Mouse (Mus musculus): Measurements from ENCODE around the gene Ggact. TPM values are rescaled to one million over a fixed set of nuclear protein-coding genes. Genes with fewer than 3 reads are reported as not detected.

Ggact gene
- polyA plus RNA-seq, 1 experiment from 2014 or later = 10.8 TPM

- no peak for ATAC-seq (ENCODE audit: low FRiP score, low read depth)
- no peaks in the 10 kb centered on the region for H3K36me3 ChIP-seq
- no peak overlapping the region for H3K27ac ChIP-seq (replicated peaks)
- H3K27me3 ChIP-seq = no peaks in the 10 kb centered on the region
- H3K4me3 ChIP-seq = no peak overlapping the region
- H3K4me1 ChIP-seq (replicated peaks) = no peaks in the 10 kb centered on the region
- no peak overlapping the region for H3K9ac ChIP-seq
- H3K4me2 ChIP-seq = no peak overlapping the region
- H3K9me3 ChIP-seq = no peaks in the 10 kb centered on the region
- WGBS = 97% methylated on average over 1 of the region's 1 CpGs
Observed at GRCm38 (mm10) chr14:122859792-122860191, 53.8 kb downstream of the Ggact start.

- H3K4me2 ChIP-seq = no peak overlapping the region
- H3K36me3 ChIP-seq = no peaks in the 10 kb centered on the region
- H3K27me3 ChIP-seq = no peaks in the 10 kb centered on the region
- H3K27ac ChIP-seq (replicated peaks) = no peak overlapping the region
- H3K4me3 ChIP-seq = no peak overlapping the region
- no peak overlapping the region for H3K9ac ChIP-seq
- no peak for ATAC-seq (ENCODE audit: low FRiP score, low read depth)
- no peaks in the 10 kb centered on the region for H3K9me3 ChIP-seq
- no peaks in the 10 kb centered on the region for H3K4me1 ChIP-seq (replicated peaks)
- 81% methylated on average over 5 of the region's 5 CpGs for WGBS
Observed at GRCm38 (mm10) chr14:122852506-122853057, 61.0 kb downstream of the Ggact start.

GRCm38 (mm10) chr14:122837018-122837417, 76.5 kb downstream of the Ggact start:
- ATAC-seq (ENCODE audit: low FRiP score, low read depth) = peak; percentile 54; the same call in 1 of the 2 replicates
- Histone ChIP-seq H3K27ac (replicated peaks) (no peak overlapping the region), H3K4me2 (no peak overlapping the region), H3K27me3 (no peaks in the 10 kb centered on the region), H3K4me3 (no peak overlapping the region), H3K9ac (no peak overlapping the region), H3K36me3 (no peaks in the 10 kb centered on the region), H3K9me3 (no peaks in the 10 kb centered on the region), H3K4me1 (replicated peaks) (no peaks in the 10 kb centered on the region)
- WGBS = 64% methylated on average over 2 of the region's 2 CpGs

GRCm38 (mm10) chr14:122836221-122836620, 77.3 kb downstream of the Ggact start:
- Histone ChIP-seq H3K4me1 (replicated peaks) (no peaks in the 10 kb centered on the region), H3K4me2 (no peak overlapping the region), H3K27ac (replicated peaks) (no peak overlapping the region), H3K36me3 (no peaks in the 10 kb centered on the region), H3K9me3 (peaks cover 3% of the 10 kb centered on the region; the same call in 1 of the 2 replicates), H3K27me3 (no peaks in the 10 kb centered on the region), H3K4me3 (no peak overlapping the region), H3K9ac (no peak overlapping the region)
- ATAC-seq (ENCODE audit: low FRiP score, low read depth) = no peak
- 23% methylated on average over 4 of the region's 4 CpGs for WGBS

- Histone ChIP-seq H3K36me3 (no peaks in the 10 kb centered on the region), H3K4me3 (no peak overlapping the region), H3K4me1 (replicated peaks) (no peaks in the 10 kb centered on the region), H3K4me2 (no peak overlapping the region), H3K9me3 (peaks cover 3% of the 10 kb centered on the region; the same call in 1 of the 2 replicates), H3K27me3 (no peaks in the 10 kb centered on the region), H3K27ac (replicated peaks) (no peak overlapping the region), H3K9ac (no peak overlapping the region)
- WGBS = 60% methylated on average over 7 of the region's 7 CpGs
- no peak for ATAC-seq (ENCODE audit: low FRiP score, low read depth)
Observed at GRCm38 (mm10) chr14:122835487-122836190, 77.9 kb downstream of the Ggact start.

GRCm38 (mm10) chr14:122834753-122835152, 78.8 kb downstream of the Ggact start:
- Histone ChIP-seq H3K27me3 (no peaks in the 10 kb centered on the region), H3K36me3 (no peaks in the 10 kb centered on the region), H3K9ac (no peak overlapping the region), H3K4me3 (no peak overlapping the region), H3K4me2 (no peak overlapping the region), H3K9me3 (peaks cover 3% of the 10 kb centered on the region; the same call in 1 of the 2 replicates), H3K27ac (replicated peaks) (no peak overlapping the region), H3K4me1 (replicated peaks) (no peaks in the 10 kb centered on the region)
- ATAC-seq (ENCODE audit: low FRiP score, low read depth) = no peak
- 100% methylated on average over 1 of the region's 1 CpGs for WGBS

GRCm38 (mm10) chr14:122833666-122834065, 79.9 kb downstream of the Ggact start:
- WGBS = 89% methylated on average over 3 of the region's 3 CpGs
- Histone ChIP-seq H3K27ac (replicated peaks) (no peak overlapping the region), H3K4me1 (replicated peaks) (no peaks in the 10 kb centered on the region), H3K36me3 (no peaks in the 10 kb centered on the region), H3K27me3 (no peaks in the 10 kb centered on the region), H3K9ac (no peak overlapping the region), H3K4me3 (no peak overlapping the region), H3K9me3 (peaks cover 3% of the 10 kb centered on the region; the same call in 1 of the 2 replicates), H3K4me2 (no peak overlapping the region)
- no peak for ATAC-seq (ENCODE audit: low FRiP score, low read depth)

- H3K27ac ChIP-seq (replicated peaks) = no peak overlapping the region
- WGBS = 100% methylated on average over 1 of the region's 1 CpGs
- peaks cover 3% of the 10 kb centered on the region; the same call in 1 of the 2 replicates for H3K9me3 ChIP-seq
- H3K36me3 ChIP-seq = no peaks in the 10 kb centered on the region
- no peak overlapping the region for H3K4me2 ChIP-seq
- H3K9ac ChIP-seq = no peak overlapping the region
- no peak for ATAC-seq (ENCODE audit: low FRiP score, low read depth)
- H3K27me3 ChIP-seq = no peaks in the 10 kb centered on the region
- H3K4me1 ChIP-seq (replicated peaks) = no peaks in the 10 kb centered on the region
- no peak overlapping the region for H3K4me3 ChIP-seq
Observed at GRCm38 (mm10) chr14:122830433-122830832, 83.1 kb downstream of the Ggact start.

- H3K27ac ChIP-seq (replicated peaks) = no peak overlapping the region
- no peak overlapping the region for H3K4me3 ChIP-seq
- H3K9ac ChIP-seq = no peak overlapping the region
- peaks cover 4% of the 10 kb centered on the region; the same call in 1 of the 2 replicates for H3K4me1 ChIP-seq (replicated peaks)
- no peaks in the 10 kb centered on the region for H3K36me3 ChIP-seq
- H3K4me2 ChIP-seq = no peak overlapping the region
- H3K27me3 ChIP-seq = no peaks in the 10 kb centered on the region
- WGBS = 97% methylated on average over 2 of the region's 2 CpGs
- no peak; the same call in 1 of the 2 replicates for ATAC-seq (ENCODE audit: low FRiP score, low read depth)
- H3K9me3 ChIP-seq = no peaks in the 10 kb centered on the region
Observed at GRCm38 (mm10) chr14:122825464-122825863, 88.1 kb downstream of the Ggact start.

GRCm38 (mm10) chr14:122823791-122824190, 89.8 kb downstream of the Ggact start:
- Histone ChIP-seq H3K4me3 (no peak overlapping the region), H3K27me3 (no peaks in the 10 kb centered on the region), H3K9me3 (no peaks in the 10 kb centered on the region), H3K4me2 (no peak overlapping the region), H3K27ac (replicated peaks) (no peak overlapping the region), H3K9ac (no peak overlapping the region), H3K4me1 (replicated peaks) (peaks cover 4% of the 10 kb centered on the region; the same call in 1 of the 2 replicates), H3K36me3 (no peaks in the 10 kb centered on the region)
- no peak for ATAC-seq (ENCODE audit: low FRiP score, low read depth)
- WGBS = 89% methylated on average over 2 of the region's 2 CpGs

- Histone ChIP-seq H3K4me3 (no peak overlapping the region), H3K27ac (replicated peaks) (no peak overlapping the region), H3K9me3 (no peaks in the 10 kb centered on the region), H3K9ac (no peak overlapping the region), H3K4me2 (no peak overlapping the region), H3K27me3 (no peaks in the 10 kb centered on the region), H3K36me3 (no peaks in the 10 kb centered on the region), H3K4me1 (replicated peaks) (peaks cover 4% of the 10 kb centered on the region; the same call in 1 of the 2 replicates)
- no peak for ATAC-seq (ENCODE audit: low FRiP score, low read depth)
- 53% methylated on average over 3 of the region's 3 CpGs for WGBS
Observed at GRCm38 (mm10) chr14:122821002-122821401, 92.6 kb downstream of the Ggact start.

- H3K27ac ChIP-seq (replicated peaks) = no peak overlapping the region
- H3K4me3 ChIP-seq = no peak overlapping the region
- no peaks in the 10 kb centered on the region for H3K9me3 ChIP-seq
- H3K9ac ChIP-seq = no peak overlapping the region
- H3K4me1 ChIP-seq (replicated peaks) = 0 out of 2 replicates have a peak, but pooled peaks cover 4% of the 10 kb centered on the region
- H3K36me3 ChIP-seq = no peaks in the 10 kb centered on the region
- no peak overlapping the region for H3K4me2 ChIP-seq
- ATAC-seq (ENCODE audit: low FRiP score, low read depth) = no peak
- 68% methylated on average over 4 of the region's 4 CpGs for WGBS
- H3K27me3 ChIP-seq = no peaks in the 10 kb centered on the region
Observed at GRCm38 (mm10) chr14:122800296-122800695, 113.3 kb downstream of the Ggact start.
